Mouse (Mus musculus) forebrain, embryonic 16.5 days (tissue): ENCODE measurements around the gene Sde2. TPM values are rescaled to one million over a fixed set of nuclear protein-coding genes. Genes with fewer than 3 reads are reported as not detected.
"Not testable (repeated sequence)": the region's sequence is repeated elsewhere in the genome, so short reads cannot be mapped to it uniquely, and the experiment has no call there.

Source experiments
- ATAC-seq: fragments of 200-750 bp; cut with Nextera tagmentation; 2 replicates; pipeline ENCODE4 v1.8.0; 2017; ENCODE audit warnings: mild to moderate bottlenecking, moderate library complexity
- H3K27ac ChIP-seq: fragments of 300-500 bp; sonication (generic); 2 replicates; pipeline ENCODE4 v1.5.1; 2014; ENCODE audit warnings: low read length, control low read depth
- H3K27me3 ChIP-seq: fragments of 300-500 bp; sonication (generic); replicated peaks from 2 replicates; pipeline ENCODE4 v1.6.1; 2014; ENCODE audit warnings: low read length; ENCODE audit not compliant: control insufficient read depth, insufficient read depth
- H3K36me3 ChIP-seq: fragments of 300-500 bp; sonication (generic); 2 replicates; pipeline ENCODE4 v1.6.1; 2014; ENCODE audit not compliant: control insufficient read depth, insufficient read depth
- H3K4me1 ChIP-seq: fragments of 300-500 bp; sonication (generic); replicated peaks from 2 replicates; pipeline ENCODE4 v1.6.1; 2014; ENCODE audit warnings: low read length; ENCODE audit not compliant: control insufficient read depth, insufficient read depth
- H3K4me2 ChIP-seq: fragments of 300-500 bp; sonication (generic); 2 replicates; pipeline ENCODE4 v1.6.1; 2014; ENCODE audit warnings: mild to moderate bottlenecking, low read length, control low read depth
- H3K4me3 ChIP-seq: fragments of 300-500 bp; sonication (generic); replicated peaks from 2 replicates; pipeline ENCODE4 v1.5.1; 2014; ENCODE audit warnings: mild to moderate bottlenecking, low read length, control low read depth
- H3K9ac ChIP-seq: fragments of 300-500 bp; sonication (generic); replicated peaks from 2 replicates; pipeline ENCODE4 v1.6.1; 2014; ENCODE audit warnings: low read depth, low read length, control low read depth
- H3K9me3 ChIP-seq: fragments of 300-500 bp; sonication (generic); 2 replicates; pipeline ENCODE4 v1.6.1; 2016; ENCODE audit warnings: low read length; ENCODE audit not compliant: control insufficient read depth
- WGBS: fragments of 180-500 bp; shearing (Covaris S2); extraction: QIAGEN DNeasy Blood & Tissue Kit; methylation state at CpG from one replicate; pipeline ENCODE4 v1.1.7; 2014; 5-methylcytosine and 5-hydroxymethylcytosine counted together
- polyA plus RNA-seq: library from polyadenylated mRNA; unstranded; fragments of >200 nt; fragmentation: Nextera tagmentation; extraction: Ambion mirVana; gene quantifications from 2 replicates; pipeline ENCODE4 v1.2.1, GENCODE M21; 2015

The Sde2 gene
- polyA plus RNA-seq, 1 experiment from 2014 or later, result 36.6 TPM

GRCm38 (mm10) chr1:180894088-180894987, 43.4 kb downstream of the Sde2 start:
- H3K4me1 ChIP-seq, H3K9ac ChIP-seq, H3K36me3 ChIP-seq, H3K9me3 ChIP-seq, H3K27ac ChIP-seq: not testable (repeated sequence)
- ATAC-seq, result peak; percentile 68
- Histone ChIP-seq H3K27me3 (peaks cover 11% of the 10 kb centered on the region), H3K4me3 (peak overlapping the region; percentile 35), H3K4me2 (peak overlapping the region; percentile 41)
- WGBS, result 6% methylated on average over 42 of the region's 51 CpGs

GRCm38 (mm10) chr1:180901107-180901506, 50.2 kb downstream of the Sde2 start:
- 0% methylated on average over 4 of the region's 4 CpGs for WGBS
- H3K27ac ChIP-seq, result no peak overlapping the region

GRCm38 (mm10) chr1:180902915-180903314, 52.0 kb downstream of the Sde2 start:
- 41% methylated on average over 5 of the region's 5 CpGs for WGBS
- H3K9ac ChIP-seq, result no peak overlapping the region
- H3K27ac ChIP-seq, result no peak overlapping the region
- peaks cover 11% of the 10 kb centered on the region; the same call in 1 of the 2 replicates for H3K36me3 ChIP-seq
- no peak overlapping the region for H3K4me3 ChIP-seq
- H3K4me1 ChIP-seq, result peaks cover 18% of the 10 kb centered on the region
- H3K4me2 ChIP-seq, result no peak overlapping the region
- no peaks in the 10 kb centered on the region for H3K27me3 ChIP-seq
- ATAC-seq, result no peak
- no peaks in the 10 kb centered on the region for H3K9me3 ChIP-seq

More at GRCm38 (mm10) chr1:180901107-180901506, 50.2 kb downstream of the Sde2 start:
- no peak overlapping the region for H3K4me3 ChIP-seq
- no peak overlapping the region for H3K9ac ChIP-seq
- H3K27me3 ChIP-seq, result no peaks in the 10 kb centered on the region
- no peak for ATAC-seq
- H3K4me1 ChIP-seq, result peaks cover 15% of the 10 kb centered on the region
- no peaks in the 10 kb centered on the region; the same call in 1 of the 2 replicates for H3K36me3 ChIP-seq
- no peak overlapping the region for H3K4me2 ChIP-seq
- no peaks in the 10 kb centered on the region for H3K9me3 ChIP-seq

- ATAC-seq, result no peak; the same call in 1 of the 2 replicates
Observed at GRCm38 (mm10) chr1:180903666-180904038, 52.7 kb downstream of the Sde2 start.

GRCm38 (mm10) chr1:180904039-180904814, 53.3 kb downstream of the Sde2 start, which contains the start of gene Pycr2:
Gene Pycr2 (plus strand): TSS chr1:180904293.
- H3K4me3 ChIP-seq, result peak within 1 kb of the TSS; percentile 86
- peak within 1 kb of the TSS; percentile 95 for H3K9ac ChIP-seq
- H3K9me3 ChIP-seq, result no peaks in the 10 kb centered on the region
- H3K27me3 ChIP-seq, result no peaks in the 10 kb centered on the region
- peak within 1 kb of the TSS; percentile 94 for H3K4me2 ChIP-seq
- H3K27ac ChIP-seq, result peak within 1 kb of the TSS; percentile 73
- under 1% methylated on average over 52 of the region's 52 CpGs for WGBS
- peak; percentile 100 for ATAC-seq
- peaks cover 18% of the 10 kb centered on the region for H3K4me1 ChIP-seq
- H3K36me3 ChIP-seq, result peaks cover 11% of the 10 kb centered on the region; the same call in 1 of the 2 replicates

More at GRCm38 (mm10) chr1:180903666-180904038, 52.7 kb downstream of the Sde2 start:
- peaks cover 11% of the 10 kb centered on the region; the same call in 1 of the 2 replicates for H3K36me3 ChIP-seq
- peaks cover 18% of the 10 kb centered on the region for H3K4me1 ChIP-seq
- peak overlapping the region; percentile 49; the same call in 1 of the 2 replicates for H3K27ac ChIP-seq
- peak overlapping the region; percentile 86 for H3K4me3 ChIP-seq
- H3K4me2 ChIP-seq, result peak overlapping the region; percentile 94
- H3K9ac ChIP-seq, result peak overlapping the region; percentile 95
- H3K27me3 ChIP-seq, result no peaks in the 10 kb centered on the region
- H3K9me3 ChIP-seq, result no peaks in the 10 kb centered on the region
- 38% methylated on average over 10 of the region's 10 CpGs for WGBS

GRCm38 (mm10) chr1:180904815-180905080, 53.8 kb downstream of the Sde2 start:
- Histone ChIP-seq H3K27me3 (no peaks in the 10 kb centered on the region), H3K9ac (peak overlapping the region; percentile 95), H3K9me3 (no peaks in the 10 kb centered on the region), H3K27ac (peak overlapping the region; percentile 73; the same call in 1 of the 2 replicates), H3K36me3 (peaks cover 11% of the 10 kb centered on the region; the same call in 1 of the 2 replicates), H3K4me2 (peak overlapping the region; percentile 94), H3K4me3 (peak overlapping the region; percentile 86), H3K4me1 (peaks cover 18% of the 10 kb centered on the region)
- ATAC-seq, result no peak; the same call in 1 of the 2 replicates
- 2% methylated on average over 5 of the region's 5 CpGs for WGBS

- peaks cover 11% of the 10 kb centered on the region; the same call in 1 of the 2 replicates for H3K36me3 ChIP-seq
- peak overlapping the region; percentile 94 for H3K4me2 ChIP-seq
- H3K4me1 ChIP-seq, result peaks cover 18% of the 10 kb centered on the region
- WGBS, result 69% methylated on average over 6 of the region's 6 CpGs
- peak overlapping the region; percentile 86 for H3K4me3 ChIP-seq
- ATAC-seq, result no peak
- no peak overlapping the region for H3K27ac ChIP-seq
- H3K27me3 ChIP-seq, result no peaks in the 10 kb centered on the region
- H3K9ac ChIP-seq, result peak overlapping the region; percentile 1; the same call in 1 of the 2 replicates
- no peaks in the 10 kb centered on the region for H3K9me3 ChIP-seq
Observed at GRCm38 (mm10) chr1:180905307-180905706, 54.4 kb downstream of the Sde2 start.

GRCm38 (mm10) chr1:180905876-180906275, 54.9 kb downstream of the Sde2 start:
- Histone ChIP-seq H3K27ac (no peak overlapping the region), H3K9ac (no peak overlapping the region), H3K9me3 (no peaks in the 10 kb centered on the region), H3K4me1 (peaks cover 18% of the 10 kb centered on the region), H3K36me3 (peaks cover 11% of the 10 kb centered on the region; the same call in 1 of the 2 replicates), H3K4me3 (no peak overlapping the region), H3K4me2 (no peak overlapping the region), H3K27me3 (no peaks in the 10 kb centered on the region)
- ATAC-seq, result no peak
- 94% methylated on average over 17 of the region's 17 CpGs for WGBS
